Mouse (Mus musculus) lung, embryonic 14.5 days (tissue): Measurements from ENCODE around the gene Itm2b. TPM values are rescaled to one million over a fixed set of nuclear protein-coding genes. Genes with fewer than 3 reads are reported as not detected.

Experiments
- ATAC-seq: fragments of 200-750 bp; cut with Nextera tagmentation; 2 replicates; pipeline ENCODE4 v1.8.0; 2017; ENCODE audit warnings: mild to moderate bottlenecking, moderate TSS enrichment, moderate library complexity; ENCODE audit not compliant: insufficient read depth
- DNase-seq: peaks from one replicate; pipeline ENCODE4 v3.0.0-alpha.2; 2015
- H3K27ac ChIP-seq: fragments of 300-500 bp; sonication (generic); 2 replicates; pipeline ENCODE4 v1.5.1; 2014; ENCODE audit warnings: low read depth, mild to moderate bottlenecking, moderate library complexity
- H3K27me3 ChIP-seq: fragments of 300-500 bp; sonication (generic); 2 replicates; pipeline ENCODE4 v1.6.1; 2014; ENCODE audit warnings: low read length, control low read depth; ENCODE audit not compliant: insufficient read depth
- H3K36me3 ChIP-seq: fragments of 300-500 bp; sonication (generic); 2 replicates; pipeline ENCODE4 v1.6.1; 2014; ENCODE audit warnings: control low read depth; ENCODE audit not compliant: insufficient read depth
- H3K4me1 ChIP-seq: fragments of 300-500 bp; sonication (generic); 2 replicates; pipeline ENCODE4 v1.6.1; 2014; ENCODE audit warnings: antibody characterized with exemption, control low read depth; ENCODE audit not compliant: insufficient read depth
- H3K4me2 ChIP-seq: fragments of 300-500 bp; sonication (generic); 2 replicates; pipeline ENCODE4 v1.6.1; 2014; ENCODE audit warnings: mild to moderate bottlenecking
- H3K4me3 ChIP-seq: fragments of 300-500 bp; sonication (generic); 2 replicates; pipeline ENCODE4 v1.5.1; 2014; ENCODE audit warnings: low read depth, low read length
- H3K9ac ChIP-seq: fragments of 300-500 bp; sonication (generic); 2 replicates; pipeline ENCODE4 v1.6.1; 2014
- H3K9me3 ChIP-seq: fragments of 300-500 bp; sonication (generic); 2 replicates; pipeline ENCODE4 v1.6.1; 2016; ENCODE audit warnings: low read depth, low read length, control low read depth
- CTCF ChIP-seq: IDR thresholded peaks from 2 replicates; pipeline ENCODE4 v1.5.1; 2016; ENCODE audit warnings: antibody characterized with exemption, low read depth
- WGBS: fragments of 180-500 bp; shearing (Covaris S2); extraction: QIAGEN DNeasy Blood & Tissue Kit; methylation state at CpG from one replicate; pipeline ENCODE4 v1.1.7; 2014; 5-methylcytosine and 5-hydroxymethylcytosine counted together
- polyA plus RNA-seq: library from polyadenylated mRNA; unstranded; fragments of >200 nt; fragmentation: Nextera tagmentation; extraction: Ambion mirVana; gene quantifications from 2 replicates; pipeline ENCODE4 v1.2.1, GENCODE M21; 2014

Gene Itm2b
- polyA plus RNA-seq, 1 experiment from 2014 or later = 630 TPM

DNA sequence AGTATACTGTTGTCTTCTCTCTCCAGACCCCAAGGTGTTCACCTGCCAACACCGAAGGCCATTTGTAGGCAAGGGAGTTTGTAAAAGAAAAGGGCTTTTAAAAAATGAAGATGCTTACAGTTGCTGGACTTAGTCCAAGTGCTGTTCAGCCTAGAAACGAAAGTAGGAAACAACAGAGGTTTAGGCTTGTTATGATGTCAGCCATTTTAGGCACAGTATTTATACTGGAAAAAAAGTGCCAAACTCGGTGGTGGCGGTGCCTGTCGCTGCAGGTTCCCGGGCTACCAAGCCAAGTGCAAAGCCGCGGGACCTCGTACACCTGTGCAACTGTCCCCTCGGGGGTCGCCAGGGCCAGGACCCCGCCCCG is 560 bp downstream of the Itm2b start:
- peaks cover 24% of the 10 kb centered on the region for H3K4me1 ChIP-seq

DNA sequence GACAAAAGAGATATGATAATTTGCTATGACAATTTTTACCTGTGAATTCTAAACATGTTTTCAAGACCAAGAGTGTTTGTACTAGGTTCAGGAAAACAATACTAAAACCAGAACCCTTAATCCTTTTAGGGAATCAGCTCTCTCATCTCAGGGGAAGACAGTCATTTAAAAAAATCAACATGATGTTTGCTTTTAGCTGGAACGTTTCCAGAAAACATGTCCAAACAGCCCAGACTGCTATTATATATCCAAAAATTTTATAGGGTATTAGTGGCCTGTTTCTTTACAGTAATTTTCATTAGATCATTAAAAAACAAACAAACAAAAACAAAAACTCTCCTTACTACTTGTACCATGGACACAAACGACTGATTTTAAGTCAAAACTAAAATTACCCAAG is 1.3 kb downstream of the Itm2b start:
- Histone ChIP-seq H3K9ac (peak overlapping the region; percentile 98), H3K27ac (no peak overlapping the region), H3K9me3 (no peaks in the 10 kb centered on the region), H3K4me3 (peak overlapping the region; percentile 97), H3K4me2 (peak overlapping the region; percentile 79), H3K27me3 (no peaks in the 10 kb centered on the region), H3K36me3 (peaks cover 21% of the 10 kb centered on the region), H3K4me1 (peaks cover 19% of the 10 kb centered on the region)
- 12% methylated on average over 2 of the region's 2 CpGs for WGBS
- no peak for TF ChIP-seq CTCF
- DNase-seq (peak; percentile 53), ATAC-seq (no peak)

More for the DNA sequence above, 560 bp downstream of the Itm2b start:
- WGBS = under 1% methylated on average over 13 of the region's 13 CpGs
- Histone ChIP-seq H3K9ac (peak overlapping the region; percentile 98), H3K9me3 (no peaks in the 10 kb centered on the region), H3K27me3 (no peaks in the 10 kb centered on the region), H3K4me3 (peak overlapping the region; percentile 97), H3K27ac (peak overlapping the region; percentile 97), H3K36me3 (peaks cover 14% of the 10 kb centered on the region), H3K4me2 (peak overlapping the region; percentile 79)
- ATAC-seq = no peak; the same call in none of the 2 replicates
- no peak for TF ChIP-seq CTCF
- DNase-seq = peak; percentile 78

DNA sequence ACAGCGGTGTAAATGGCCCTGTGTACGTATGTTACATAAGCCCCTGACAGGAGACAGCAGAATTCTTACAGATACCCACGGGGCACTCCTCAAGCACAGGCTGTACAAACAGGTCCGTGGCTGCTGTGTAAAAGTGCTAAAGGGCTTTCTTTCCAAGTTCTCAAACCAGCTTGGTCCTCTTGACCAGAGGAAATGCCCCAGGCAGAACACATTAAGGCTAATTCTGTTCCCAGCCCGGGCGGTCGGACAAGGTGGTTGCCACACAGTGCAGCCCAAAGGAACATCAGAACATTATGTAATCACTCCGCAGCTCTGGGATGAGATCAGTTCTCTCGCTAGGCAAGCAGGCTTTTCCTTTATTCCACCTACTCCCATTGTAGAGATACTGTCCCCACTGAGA is 2.4 kb downstream of the Itm2b start:
- TF ChIP-seq CTCF = no peak
- ATAC-seq (no peak), DNase-seq (no peak)
- Histone ChIP-seq H3K4me2 (peak overlapping the region; percentile 79), H3K36me3 (peaks cover 30% of the 10 kb centered on the region), H3K27ac (no peak overlapping the region), H3K9me3 (no peaks in the 10 kb centered on the region), H3K27me3 (no peaks in the 10 kb centered on the region), H3K4me3 (peak overlapping the region; percentile 97), H3K4me1 (peaks cover 12% of the 10 kb centered on the region; the same call in 1 of the 2 replicates), H3K9ac (peak overlapping the region; percentile 17)
- 37% methylated on average over 9 of the region's 9 CpGs for WGBS

DNA sequence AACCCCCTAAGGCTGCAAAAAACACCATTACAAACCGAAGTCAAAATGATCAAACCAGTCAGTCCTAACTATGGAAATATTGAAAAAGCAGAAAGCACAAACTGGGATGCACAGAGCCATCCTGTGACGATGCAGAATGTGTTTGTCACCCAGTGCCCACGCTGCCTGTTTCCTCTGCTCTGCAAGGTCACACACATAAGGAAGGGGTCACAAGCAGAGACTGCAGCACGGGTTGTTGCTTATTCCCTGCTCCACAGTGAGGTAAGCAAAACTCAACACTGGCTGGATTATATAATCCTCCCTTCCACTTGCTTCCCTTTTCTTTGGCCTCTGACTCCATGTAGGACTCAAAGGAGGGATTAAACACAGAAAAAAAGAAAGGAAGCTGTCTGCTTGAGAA is 3.5 kb downstream of the Itm2b start:
- WGBS = 66% methylated on average over 4 of the region's 4 CpGs
- Histone ChIP-seq H3K4me1 (peaks cover 12% of the 10 kb centered on the region; the same call in 1 of the 2 replicates), H3K27ac (no peak overlapping the region)

DNA sequence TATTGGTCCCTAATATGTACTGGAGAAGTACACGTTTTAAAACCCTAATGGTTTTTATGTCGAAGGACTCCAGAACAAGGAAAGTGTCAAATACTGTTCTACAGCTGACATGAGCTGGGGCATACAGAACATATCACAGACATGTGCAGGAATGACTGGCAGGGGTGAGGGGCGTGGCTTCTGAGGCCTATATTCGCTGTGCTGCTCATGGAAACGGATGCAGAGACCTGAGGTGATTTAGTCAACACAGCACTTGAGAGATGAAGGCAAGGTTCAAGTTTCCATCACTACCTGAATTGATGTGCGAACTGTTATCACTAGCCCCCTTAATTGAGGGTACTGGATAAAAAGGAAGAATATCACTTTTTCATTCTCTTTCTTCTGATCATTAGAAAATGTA is 7.3 kb downstream of the Itm2b start:
- no peak for TF ChIP-seq CTCF
- DNase-seq (no peak), ATAC-seq (no peak)
- Histone ChIP-seq H3K27me3 (no peaks in the 10 kb centered on the region), H3K36me3 (peaks cover 32% of the 10 kb centered on the region), H3K9ac (no peak overlapping the region), H3K4me3 (no peak overlapping the region), H3K4me1 (peaks cover 5% of the 10 kb centered on the region; the same call in 1 of the 2 replicates), H3K27ac (no peak overlapping the region), H3K4me2 (no peak overlapping the region), H3K9me3 (no peaks in the 10 kb centered on the region)
- 67% methylated on average over 6 of the region's 6 CpGs for WGBS

More for the DNA sequence above, 3.5 kb downstream of the Itm2b start:
- no peaks in the 10 kb centered on the region for H3K27me3 ChIP-seq
- H3K4me2 ChIP-seq = no peak overlapping the region
- H3K9me3 ChIP-seq = no peaks in the 10 kb centered on the region
- ATAC-seq (no peak), DNase-seq (no peak)
- no peak overlapping the region for H3K9ac ChIP-seq
- H3K36me3 ChIP-seq = peaks cover 32% of the 10 kb centered on the region
- no peak overlapping the region for H3K4me3 ChIP-seq
- TF ChIP-seq CTCF = no peak

DNA sequence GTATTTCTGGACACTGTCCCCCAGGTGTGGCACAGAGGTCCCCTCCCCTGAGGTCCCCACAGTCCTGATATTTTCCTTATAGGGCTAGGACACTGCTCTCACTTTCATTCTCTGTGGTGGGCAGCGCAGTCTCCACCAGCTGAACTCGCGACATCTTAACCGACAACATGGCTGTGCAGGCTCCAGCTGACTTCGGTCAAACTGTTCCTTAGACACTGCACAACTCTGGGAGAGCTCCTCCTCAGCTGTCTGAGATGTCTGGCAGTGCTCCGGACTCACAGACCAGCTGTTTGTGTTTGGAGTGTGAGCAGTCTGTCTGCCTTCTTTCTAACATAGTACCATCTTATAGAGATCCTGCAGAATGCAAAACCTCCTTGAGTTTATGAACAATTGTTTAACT is 8.2 kb downstream of the Itm2b start:
- peak; percentile 86 for DNase-seq

DNA sequence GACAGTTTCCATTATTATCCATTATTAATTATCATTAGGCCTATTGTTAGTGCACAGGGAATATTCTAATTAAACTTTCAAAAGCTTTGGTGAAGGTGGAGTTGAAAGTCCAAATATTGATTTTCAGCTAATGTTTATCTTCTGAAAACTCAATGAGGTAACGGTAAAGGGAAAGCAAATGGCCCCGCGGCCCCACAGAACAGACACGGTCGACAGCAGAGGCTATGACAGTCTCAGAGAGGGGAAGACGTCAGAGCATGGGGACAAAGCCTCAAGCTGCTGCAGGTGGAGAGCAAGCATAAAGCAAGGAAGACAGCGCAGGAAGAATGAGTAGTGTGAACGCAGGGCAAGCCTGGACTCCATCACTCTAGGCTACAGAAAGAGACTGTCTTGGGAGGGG is 9.2 kb downstream of the Itm2b start:
- TF ChIP-seq CTCF = no peak
- no peak overlapping the region for H3K4me2 ChIP-seq
- no peak for DNase-seq
- no peak overlapping the region for H3K27ac ChIP-seq
- no peak overlapping the region for H3K4me3 ChIP-seq
- no peaks in the 10 kb centered on the region for H3K9me3 ChIP-seq
- H3K4me1 ChIP-seq = no peaks in the 10 kb centered on the region; the same call in 1 of the 2 replicates
- H3K9ac ChIP-seq = no peak overlapping the region
- peaks cover 34% of the 10 kb centered on the region for H3K36me3 ChIP-seq
- no peak for ATAC-seq
- no peaks in the 10 kb centered on the region for H3K27me3 ChIP-seq
- WGBS = 47% methylated on average over 8 of the region's 8 CpGs

More for the DNA sequence above, 8.2 kb downstream of the Itm2b start:
- peak overlapping the region; percentile 37; the same call in 1 of the 2 replicates for H3K27ac ChIP-seq
- no peak overlapping the region for H3K9ac ChIP-seq
- H3K36me3 ChIP-seq = peaks cover 32% of the 10 kb centered on the region
- 40% methylated on average over 6 of the region's 6 CpGs for WGBS
- H3K4me3 ChIP-seq = no peak overlapping the region
- no peaks in the 10 kb centered on the region for H3K27me3 ChIP-seq
- TF ChIP-seq CTCF = no peak
- ATAC-seq = peak; percentile 96
- no peaks in the 10 kb centered on the region for H3K9me3 ChIP-seq
- peak overlapping the region; percentile 35 for H3K4me2 ChIP-seq
- no peaks in the 10 kb centered on the region; the same call in 1 of the 2 replicates for H3K4me1 ChIP-seq
